Mouse (Mus musculus) right cerebral cortex, adult 18-20 months (tissue): ENCODE data around the gene Bcorl1.
A peak's percentile ranks its signal among the peaks of the same experiment; 100 is the strongest.

Source experiments
- DNase-seq: peaks from one replicate; pipeline ENCODE4 v3.0.0; 2022; ENCODE audit warnings: mixed read lengths

The Bcorl1 gene

DNA sequence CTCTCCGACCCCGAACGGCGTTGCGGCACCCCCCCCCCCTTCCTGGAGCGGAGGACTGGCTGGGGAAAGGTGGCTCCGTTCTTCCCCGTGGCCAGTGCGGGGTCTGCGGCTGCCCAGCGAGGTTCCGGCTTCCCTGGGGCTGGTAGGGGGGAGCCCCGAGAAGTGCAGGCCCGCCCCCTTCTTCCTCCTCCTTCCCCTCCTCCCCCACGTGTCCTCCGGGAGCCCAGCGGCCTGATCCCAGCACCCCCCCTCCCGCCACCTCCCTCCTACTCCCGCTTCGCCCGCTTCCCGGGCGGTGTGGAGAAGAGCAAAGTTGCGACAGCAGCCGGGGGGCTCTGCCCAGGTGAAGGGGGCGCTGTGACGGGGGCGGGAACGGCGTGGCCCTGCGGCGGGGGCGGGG is at the start of gene Bcorl1:
Gene Bcorl1 (plus strand): TSS at position 218 of the 400 bp plus-strand sequence.
- DNase-seq, result no peak

DNA sequence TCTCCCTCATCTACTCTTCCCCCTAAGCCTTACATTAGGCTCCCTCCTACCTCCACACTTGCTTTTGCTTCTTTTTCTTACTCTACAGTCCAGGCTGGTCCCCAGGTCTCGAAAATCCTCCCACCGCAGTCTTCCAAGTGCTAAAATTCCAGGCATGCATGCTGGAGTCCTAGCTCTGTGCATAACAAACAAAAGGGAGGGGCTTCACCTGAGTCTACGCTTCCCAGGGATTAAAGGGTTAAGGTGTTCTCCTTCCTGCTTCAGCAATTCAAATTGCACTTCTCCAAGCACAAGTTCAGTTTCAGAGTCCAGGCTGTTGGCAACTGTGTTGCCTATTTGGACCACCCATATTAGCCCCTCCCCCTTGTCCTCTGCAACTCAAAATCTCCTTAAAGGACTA is 49.7 kb upstream of the Bcorl1 start:
- DNase-seq, result no peak

DNA sequence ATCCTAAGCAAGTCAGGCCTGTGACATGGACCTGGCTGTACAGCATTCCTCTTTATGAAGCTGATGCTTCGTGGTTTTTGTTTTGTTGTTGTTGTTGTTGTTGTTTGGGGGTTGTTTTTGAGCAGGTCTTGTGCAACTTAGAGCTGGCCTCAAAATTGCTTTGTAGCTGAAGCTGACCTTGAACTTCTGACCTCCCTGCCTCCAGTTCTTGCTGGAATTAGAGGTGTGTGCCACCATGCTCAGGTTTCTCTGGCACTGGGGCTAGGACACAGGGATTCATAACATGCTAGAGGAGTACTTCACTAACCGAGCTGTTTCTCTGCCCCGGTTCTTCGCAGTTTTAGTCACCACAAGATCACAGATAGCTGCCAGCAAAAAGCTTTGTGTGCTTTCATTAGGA is 35.8 kb upstream of the Bcorl1 start:
- no peak for DNase-seq

DNA sequence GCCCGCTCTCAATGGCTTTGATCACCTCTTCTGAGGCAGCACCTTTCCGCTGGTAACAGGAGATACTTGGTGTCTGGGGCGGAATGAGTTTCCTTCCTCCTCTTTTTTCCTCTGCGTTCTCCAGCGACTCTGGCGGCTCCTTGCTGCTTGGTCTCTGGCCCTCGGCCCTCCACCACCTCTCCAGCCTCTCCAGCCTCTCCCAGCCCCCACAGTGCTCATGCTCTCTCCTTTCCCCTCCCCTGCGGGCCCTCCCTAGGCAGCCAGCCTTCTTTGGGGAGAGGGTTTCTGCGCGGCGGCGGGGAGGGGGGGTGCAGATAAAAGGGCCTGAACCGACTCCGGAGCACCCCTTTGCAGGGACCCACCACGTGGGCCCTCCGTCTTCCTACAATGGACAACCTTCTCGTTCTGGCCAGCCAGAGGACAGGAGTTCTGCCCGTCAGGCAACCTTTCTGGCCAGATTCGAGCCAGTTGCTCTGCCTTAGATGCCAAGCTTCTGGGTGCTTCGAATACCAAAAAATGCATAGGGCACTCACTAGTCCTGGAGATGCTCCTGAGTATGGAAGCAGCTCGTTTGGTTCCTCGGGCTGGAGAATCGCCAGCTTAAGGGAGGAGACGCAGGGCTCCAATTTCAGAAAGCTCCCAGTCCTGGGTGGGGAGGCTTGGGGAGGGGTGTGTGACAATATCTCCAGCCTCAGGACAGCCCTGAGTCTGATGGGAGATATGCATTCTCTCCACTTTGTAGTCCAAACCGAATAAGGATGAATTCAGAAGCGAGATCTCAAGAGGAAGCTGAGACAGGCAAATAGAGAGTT is 30.2 kb upstream of the Bcorl1 start:
- DNase-seq, result no peak

DNA sequence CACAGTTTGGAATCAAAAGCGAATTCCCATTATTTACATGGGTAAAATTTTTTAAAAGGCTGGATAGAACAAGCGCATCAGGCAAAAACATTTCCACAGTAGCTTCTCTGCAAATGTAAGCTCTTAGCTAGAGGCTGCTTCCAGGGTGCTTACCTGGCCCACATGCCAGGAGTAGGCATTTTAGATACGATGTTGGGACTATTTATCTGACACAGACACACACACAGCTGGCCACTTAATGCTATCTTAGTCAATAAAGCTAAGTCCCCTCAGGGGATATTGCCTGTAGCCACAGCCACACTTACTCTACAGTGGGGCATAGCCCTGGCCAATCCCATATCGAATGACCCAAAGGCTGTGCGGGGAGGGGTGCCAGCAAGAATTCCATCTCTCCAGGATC is 29.4 kb upstream of the Bcorl1 start:
- DNase-seq, result no peak

DNA sequence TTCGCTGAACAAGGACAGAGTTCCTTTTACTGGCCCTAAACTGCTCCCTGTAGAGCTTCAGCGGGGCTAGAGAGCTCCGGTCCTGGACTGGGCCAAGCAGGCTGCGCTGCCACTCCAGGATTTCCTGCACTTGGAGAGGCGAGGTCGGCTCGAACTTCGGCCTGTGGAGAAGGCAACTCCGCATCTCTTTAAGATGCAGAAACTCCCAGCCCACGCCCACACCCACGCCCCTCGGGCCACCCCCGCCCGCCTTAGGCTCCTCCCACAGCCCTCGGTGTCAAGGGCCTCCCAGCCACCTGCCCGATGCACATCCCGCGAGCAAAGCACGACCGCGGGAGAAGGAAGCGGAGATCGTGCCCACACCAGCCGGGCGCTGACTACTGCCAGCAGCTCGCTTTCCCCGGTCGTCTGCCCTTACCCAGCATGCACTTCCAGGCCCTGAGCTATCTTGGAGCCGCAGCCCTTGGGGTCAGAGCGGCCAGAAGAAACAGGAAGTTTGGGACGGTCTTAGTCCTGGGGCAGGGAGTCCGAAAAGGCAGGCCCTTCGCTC is 26.6 kb upstream of the Bcorl1 start:
- peak; percentile 33 for DNase-seq

DNA sequence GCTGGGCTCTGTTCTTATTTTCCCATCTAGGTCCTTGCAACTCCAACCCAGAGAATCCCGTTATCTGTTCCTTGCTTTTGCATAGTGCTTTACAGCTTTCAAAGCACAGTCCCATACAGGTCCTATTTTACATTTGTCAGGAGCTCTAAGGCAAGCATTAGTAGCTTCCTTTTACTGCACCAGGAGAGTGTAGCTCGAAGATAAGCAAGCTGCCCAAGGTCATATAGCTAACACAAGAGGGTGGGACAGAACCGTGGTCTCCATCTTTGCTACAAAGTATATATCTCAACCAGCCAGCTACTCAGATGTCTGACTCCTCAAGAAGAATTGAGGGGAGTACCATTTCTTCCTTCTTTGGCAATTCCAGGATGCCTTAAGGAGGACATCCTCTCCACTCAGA is 23.7 kb upstream of the Bcorl1 start:
- no peak for DNase-seq

DNA sequence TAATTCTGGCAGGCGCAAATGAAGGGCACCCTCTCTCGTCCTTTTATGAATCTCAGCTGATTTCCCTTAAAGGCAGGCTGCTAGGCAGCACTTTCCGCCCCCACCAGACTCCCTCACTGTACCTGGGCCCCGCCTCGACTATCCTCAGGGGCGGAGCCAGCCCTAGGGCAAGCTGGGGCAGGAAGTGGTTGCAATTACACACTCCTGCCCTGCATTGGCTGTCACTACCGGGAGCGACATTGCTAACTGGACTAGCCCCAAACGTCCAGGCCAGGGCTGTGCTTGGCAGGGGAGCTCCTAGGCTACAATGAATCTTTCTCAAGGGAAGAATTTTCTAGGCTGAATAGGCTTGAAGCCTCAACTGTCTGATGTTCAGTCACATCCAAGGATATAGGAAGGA is 23.0 kb upstream of the Bcorl1 start:
- DNase-seq, result no peak

DNA sequence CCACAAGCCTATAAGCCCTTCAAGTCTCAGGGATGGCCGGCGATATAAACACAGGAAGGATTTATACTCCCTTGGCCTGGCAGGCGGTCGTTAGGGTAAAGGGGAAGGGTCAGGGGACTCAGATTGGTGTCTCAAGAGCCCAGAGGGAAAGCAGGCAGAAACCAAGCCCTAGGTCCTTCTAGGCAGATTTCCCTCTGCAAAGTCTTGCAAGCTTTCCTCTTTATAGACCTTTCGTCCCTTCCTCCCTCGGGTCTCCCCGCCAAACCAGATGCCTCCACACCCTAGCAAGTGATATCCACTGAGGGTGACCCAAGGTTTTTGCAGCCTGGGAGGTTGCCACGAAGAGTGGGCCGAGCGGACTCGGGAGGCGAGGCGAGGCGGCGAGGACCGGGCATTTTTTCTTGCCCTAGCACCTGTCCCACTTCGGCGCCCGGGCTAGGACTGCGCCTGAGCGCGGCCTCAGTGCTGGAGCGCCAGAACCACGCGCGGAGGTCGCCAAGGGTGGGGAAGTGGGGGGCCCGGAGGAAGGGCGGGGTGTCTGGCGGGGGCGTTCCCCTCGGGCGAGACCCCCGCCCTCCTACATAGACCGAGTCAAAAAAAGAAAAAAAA is 613 bp upstream of the Bcorl1 start:
- no peak for DNase-seq

DNA sequence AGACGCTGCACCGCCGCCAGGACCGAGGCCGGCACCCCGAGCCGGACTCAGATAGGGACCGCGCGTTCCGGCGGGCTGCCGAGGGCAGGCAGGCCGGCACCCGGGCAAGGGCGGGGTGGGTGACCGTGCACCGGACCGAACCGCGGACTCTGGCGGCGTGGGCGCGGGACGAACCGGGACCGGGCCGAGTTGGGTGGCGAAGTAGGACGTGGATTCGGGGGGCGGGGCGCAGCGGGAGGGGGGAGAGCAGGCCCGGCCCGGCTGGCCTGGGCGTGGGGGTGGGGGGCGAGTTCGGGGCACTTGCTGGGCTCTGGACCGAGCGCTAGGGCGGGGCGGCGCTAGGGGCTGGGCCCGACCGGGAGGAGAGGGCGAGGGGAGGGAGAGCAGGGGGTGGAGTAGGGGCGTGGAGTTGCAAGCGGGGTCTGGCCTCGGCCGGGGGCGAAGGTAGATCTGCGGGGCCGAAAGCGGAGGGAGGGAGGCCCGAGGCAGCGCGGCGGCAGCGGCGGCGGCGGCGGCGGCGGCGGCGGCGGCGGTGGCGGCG is 533 bp downstream of the Bcorl1 start:
- DNase-seq, result no peak

DNA sequence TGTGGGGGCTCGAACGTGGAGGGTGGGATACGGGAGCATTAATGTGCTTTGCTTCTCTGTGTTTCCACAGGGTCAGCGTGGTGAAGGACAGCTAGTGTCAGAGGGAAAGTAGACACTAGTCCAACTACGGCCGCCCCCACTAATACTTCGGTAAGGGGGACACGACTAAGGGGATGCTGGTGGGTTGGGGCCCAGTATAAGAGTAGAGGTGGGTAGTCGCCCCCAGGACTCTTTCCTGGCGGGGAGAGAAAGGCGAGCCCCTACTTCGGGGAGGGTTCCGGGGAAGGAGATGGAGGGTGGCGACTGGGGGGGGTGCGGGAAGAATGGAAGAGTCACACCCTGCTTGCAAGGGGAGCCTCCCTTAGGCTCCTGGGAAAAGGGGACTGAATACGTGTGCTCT is 1.6 kb downstream of the Bcorl1 start:
- no peak for DNase-seq

DNA sequence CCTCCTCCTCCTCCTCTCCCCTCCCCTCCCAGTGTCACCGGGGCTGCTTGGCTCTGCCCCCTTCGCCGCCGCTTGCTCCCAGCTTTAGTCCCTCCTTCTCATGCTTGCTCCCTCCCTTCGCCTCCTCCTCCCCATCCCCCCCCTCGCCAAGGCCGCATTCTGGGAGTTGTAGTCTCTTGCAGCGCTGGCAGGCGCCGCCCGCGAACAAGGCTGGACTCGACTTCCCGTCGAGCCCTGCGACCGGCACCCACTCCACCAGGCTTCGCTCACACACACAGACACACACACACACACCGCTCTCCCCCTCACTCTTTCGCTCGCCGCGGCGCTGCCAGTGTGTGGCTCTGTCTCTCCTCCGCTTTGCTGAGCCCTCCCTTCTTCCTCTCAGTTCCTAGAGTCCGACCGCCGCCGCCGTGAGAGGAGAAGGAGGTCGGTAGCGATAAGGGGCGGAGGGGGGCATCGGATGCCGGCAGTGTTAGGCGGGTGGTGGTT is 2.3 kb downstream of the Bcorl1 start:
- DNase-seq, result peak; percentile 92

DNA sequence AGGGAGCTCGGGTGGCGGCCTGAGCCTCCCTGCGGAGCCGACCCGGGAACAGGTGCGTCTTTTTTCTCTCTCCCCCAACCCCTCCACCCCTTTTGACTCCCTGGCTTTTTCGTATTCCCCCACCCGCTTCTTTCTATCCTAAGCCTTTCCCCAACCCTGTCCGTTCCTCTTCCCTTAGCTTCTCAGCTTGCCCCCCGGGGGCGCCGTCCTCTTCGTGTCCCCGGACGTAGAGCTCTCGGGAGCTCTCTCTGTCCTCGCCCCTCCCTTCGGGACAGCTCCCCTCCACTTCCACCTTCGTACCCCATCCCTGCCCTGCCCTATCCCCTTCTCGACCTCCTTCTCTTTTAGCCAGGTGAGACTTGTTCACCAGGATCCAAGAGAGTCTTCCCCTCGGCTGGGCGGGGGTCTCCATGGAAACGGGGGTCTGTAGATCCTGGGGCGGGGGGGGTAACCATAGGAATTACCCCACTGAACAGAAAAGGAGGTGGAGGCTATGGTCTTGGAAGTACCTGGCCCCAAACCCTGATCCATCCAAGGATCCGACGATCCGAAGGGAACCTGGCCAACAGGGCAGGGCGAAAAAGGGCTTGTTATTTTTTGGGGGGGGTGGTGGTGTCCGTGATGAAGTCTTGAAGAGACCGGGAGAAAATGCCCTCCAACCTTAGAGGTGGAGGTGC is 2.9 kb downstream of the Bcorl1 start:
- no peak for DNase-seq

DNA sequence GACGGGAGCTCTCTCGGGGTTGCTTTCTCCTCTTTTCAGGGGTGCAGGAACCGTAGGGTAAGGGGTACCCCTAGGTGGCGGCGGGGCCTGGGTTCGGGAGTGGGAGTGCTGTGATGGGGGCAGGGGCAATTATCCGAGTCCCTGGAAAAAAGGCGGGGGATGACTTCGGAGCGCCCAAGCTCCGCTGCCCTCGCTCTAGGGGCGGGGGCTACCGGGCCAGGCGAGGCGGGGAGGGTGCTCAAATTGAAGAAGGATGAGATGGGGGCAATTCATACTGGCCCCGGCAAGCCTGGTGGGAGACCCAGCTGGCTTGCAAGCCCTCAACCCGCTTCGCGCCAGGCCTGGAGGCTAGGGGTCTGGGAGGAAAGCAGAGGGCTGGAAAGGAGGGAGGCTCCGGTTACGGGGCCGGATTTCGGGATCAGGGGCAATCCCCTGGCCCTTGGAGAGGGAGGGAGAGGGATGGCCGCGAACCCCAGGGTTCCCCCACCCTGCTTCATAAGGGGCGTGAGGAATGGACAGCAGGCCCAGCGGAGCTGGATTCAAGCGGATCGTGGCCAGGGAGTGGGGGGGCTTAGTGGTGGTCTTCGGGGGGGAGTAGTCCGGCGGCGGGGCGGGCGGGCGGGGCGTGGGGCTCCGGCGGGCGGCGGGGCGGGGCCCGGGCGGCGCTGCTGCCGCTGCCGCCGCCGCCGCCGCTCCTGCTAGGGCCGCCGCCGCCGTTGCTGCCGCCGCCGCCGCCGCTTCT is 3.7 kb downstream of the Bcorl1 start:
- no peak for DNase-seq

DNA sequence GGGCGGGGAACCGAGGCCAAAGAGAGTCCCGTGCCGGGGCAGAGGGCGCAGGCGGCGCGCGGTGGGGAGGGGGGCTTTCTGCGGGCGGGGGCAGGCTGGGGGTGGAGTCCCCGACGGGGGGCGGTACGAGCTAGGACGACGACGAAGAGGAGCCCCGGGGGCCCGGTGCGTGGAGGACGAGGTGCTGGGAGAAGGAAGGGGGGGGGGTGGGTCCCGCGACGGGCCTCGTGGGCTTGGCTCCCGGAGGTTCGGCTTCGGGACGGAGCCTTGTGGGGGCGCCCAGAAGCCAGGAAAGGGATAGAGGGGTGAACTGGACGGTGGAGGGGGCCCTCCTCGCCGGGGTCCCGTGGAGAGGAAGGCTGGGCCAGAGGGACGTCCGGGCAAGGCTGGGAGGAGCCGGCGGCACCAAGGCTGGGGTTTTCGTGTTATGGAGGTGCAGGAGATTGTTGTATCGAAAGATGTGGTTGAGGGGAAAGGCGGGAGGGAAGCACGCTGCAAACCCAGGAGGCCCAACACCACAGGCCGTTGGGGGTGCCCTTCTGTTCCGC is 4.3 kb downstream of the Bcorl1 start:
- DNase-seq, result no peak

DNA sequence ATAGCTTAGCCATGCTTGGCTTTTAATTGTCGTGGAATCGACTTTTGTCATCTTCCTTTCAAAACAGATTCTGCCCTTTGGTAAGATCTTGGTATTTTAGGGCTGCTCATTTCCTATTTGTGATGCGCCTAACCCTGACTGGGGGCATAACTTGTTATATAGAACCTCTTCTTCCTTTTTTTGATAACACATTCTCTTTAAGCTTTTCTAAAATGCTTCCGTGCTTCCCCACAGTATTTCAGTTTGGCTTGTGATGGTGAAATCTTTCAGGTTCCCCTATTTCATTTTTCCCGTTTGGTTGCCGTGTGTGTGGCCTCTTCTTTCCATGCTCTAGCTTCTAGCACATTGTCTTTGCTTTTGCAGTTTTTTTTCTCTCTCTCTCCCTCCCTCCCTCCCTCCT is 14.2 kb downstream of the Bcorl1 start:
- DNase-seq, result no peak

DNA sequence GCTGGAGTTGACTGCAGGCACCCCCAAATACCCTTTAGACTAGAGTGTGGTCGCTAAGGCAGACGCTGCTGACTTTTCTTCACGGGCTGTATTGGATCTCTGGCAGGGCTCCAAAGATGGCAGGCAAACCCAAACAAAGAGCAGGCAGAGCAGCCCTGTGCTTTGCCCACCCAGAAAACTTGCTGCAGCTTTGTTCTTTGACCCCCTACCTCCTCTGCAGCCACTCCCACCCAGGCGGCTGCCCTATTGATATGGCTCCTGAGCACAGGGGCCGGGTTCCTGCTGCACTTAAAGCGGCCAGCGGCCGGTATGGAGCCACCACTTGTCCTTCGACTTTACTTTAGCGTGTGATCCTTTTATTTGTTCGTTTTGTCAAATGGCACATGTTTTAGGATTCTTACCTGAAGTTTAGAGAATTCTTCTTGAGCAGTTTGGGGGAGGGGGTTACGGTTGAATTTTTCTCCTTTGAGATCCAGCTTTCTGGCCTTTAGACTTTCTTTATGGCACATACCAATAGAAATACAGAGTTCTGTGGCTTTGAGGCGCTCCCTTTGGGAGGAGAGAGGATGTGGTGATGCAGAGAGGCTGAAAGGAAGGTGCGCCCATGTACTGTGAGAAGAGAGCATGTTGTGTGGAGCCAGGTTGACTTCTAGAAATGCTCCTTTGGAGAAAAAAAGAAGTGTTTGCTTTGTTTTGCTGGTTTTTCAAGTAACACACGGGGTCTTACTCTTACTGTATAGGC is 24.8 kb downstream of the Bcorl1 start:
- no peak for DNase-seq

DNA sequence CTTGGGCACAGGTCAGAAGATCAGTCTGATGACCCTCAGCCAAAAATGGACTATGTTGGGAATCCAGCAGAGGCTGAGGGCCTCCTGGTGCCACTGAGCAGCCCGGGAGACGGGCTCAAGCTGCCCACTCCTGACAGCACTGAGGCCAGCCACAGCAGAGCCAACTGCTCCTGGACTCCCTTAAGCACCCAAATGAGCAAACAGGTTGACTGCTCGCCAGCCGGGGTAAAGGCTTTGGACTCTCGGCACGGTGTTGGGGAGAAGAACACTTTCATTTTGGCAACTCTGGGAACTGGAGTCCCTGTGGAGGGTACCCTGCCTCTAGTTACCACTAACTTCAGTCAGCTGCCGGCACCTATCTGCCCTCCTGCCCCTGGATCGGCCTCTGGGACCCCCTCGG is 26.7 kb downstream of the Bcorl1 start:
- no peak for DNase-seq

DNA sequence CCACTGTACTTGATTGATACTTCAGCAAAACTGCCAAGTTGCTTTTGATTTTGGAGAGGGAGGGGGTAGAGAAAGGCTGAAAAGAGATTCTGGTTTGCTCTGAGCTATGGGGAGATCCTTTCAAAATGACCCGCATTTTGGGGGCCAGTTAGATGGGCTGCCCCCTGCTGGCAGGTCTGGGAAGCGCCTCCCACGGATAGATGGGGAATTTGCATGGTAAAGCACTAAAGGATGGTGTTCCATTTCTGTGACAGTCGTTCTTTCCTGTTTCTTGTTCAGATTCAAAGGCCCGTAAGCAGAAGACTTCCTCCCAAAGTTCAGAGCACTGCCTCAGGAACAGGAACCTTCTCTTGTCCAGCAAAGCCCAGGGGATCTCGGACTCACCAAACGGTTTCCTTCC is 42.5 kb downstream of the Bcorl1 start:
- peak; percentile 17 for DNase-seq

DNA sequence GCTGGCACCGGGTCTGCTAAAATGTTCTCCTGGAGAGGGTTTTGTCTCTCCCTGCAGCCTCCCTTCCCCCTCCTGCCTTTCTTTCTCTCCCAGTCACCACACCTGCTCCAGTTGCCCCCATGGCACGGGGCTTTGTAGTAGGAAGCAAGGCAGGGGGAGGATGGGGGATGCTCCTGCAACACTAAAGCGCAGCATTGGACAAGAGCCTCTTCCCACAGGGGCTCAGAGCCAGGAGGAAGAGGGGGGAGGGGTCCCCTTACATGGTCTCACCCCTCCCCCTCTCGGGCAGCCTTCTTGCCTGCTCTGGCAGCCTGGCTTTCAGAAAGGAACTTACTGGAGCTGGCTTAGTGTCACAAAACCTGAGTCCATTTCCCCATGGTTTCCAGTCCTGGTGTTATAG is 44.8 kb downstream of the Bcorl1 start:
- DNase-seq, result no peak

DNA sequence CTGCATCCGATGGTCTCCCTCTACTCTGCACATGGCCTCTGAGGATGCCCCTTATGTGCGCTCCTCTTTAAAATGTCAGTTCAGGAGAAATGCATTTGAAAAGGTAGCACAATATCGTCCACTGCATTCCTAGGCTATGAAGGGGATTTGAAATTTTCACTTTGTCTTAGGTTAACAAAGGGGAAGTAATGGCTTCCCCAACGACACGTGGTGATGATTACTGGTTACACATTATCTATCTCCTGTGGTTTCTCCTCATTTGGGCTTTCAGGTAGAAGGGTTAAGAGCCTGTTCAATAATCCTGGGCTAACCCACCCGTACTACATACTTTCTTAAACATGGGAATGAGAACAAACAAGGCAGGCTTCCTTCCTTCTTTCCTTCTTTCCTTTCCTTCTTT is 48.2 kb downstream of the Bcorl1 start:
- no peak for DNase-seq

DNA sequence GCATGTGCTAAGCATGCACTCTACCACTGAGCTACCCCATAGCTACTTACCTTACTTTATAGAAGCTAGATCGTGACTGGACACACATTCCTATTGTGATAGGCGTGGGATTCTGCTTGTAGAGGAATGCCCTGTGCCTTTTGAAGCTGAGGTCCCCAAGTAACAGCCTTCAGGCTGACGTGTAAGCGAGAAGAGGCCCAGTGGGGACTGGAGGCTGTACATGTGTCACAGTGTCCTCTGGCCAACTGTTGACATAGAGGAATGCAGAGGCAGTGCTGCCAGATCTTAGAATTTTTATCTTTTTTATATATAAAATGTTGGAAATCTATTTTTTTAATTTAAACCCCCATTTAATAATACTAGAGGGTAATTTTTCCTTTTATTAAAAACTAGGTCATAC is 58.8 kb downstream of the Bcorl1 start:
- no peak for DNase-seq
